26 mouse cellular contexts compared by ENCODE assay signal in the genomic region with DNA sequence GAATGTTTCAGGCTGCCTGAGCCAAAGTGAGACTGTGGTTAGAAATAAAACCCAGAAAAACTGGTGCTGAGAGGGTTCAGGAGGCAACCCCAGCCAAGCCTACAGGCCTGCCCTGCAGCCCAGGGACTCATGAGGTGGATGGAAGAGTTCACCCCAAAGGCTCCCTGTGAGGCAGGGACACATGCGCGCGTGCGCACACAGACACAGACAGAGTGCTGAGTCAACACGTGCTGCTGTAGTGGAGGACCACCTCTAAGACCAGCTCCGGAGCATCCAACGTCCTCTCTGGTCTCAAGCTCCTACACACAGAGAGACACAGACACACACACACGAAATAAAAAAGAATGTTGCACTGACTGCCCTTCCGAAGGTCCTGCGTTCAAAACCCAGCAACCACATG. TPM values are rescaled to one million over a fixed set of nuclear protein-coding genes. Genes with fewer than 3 reads are reported as not detected.
DNase-seq lines count a peak whose midpoint lies in the region; ATAC-seq and TF ChIP-seq lines count a peak whose summit lies in the region.
"Had no signal": no experiment of that assay in that cellular context is flagged by ENCODE, and none has a peak within 500 bp of the region (broad histone marks: within the 10 kb centered on the region; RNA-seq: fewer than 3 reads in every experiment).

No protein-coding gene starts in this region.

- peaks cover 63% of the 10 kb centered on the region for H3K36me3 ChIP-seq in hindbrain, embryonic 10.5 days
- H3K36me3 ChIP-seq in hindbrain, embryonic 12.5 days, result peaks cover 48% of the 10 kb centered on the region
- H3K36me3 ChIP-seq in midbrain, embryonic 10.5 days, result peaks cover 64% of the 10 kb centered on the region
- H3K36me3 ChIP-seq in midbrain, embryonic 11.5 days (ENCODE audit: control insufficient read depth, insufficient read depth, low read length), result peaks cover 11% of the 10 kb centered on the region
- H3K36me3 ChIP-seq in ES-E14 (ENCODE audit: control insufficient read depth, insufficient read depth, low read length, poor library complexity, severe bottlenecking), result peaks cover 39% of the 10 kb centered on the region
- peaks cover 65% of the 10 kb centered on the region for H3K36me3 ChIP-seq in liver, embryonic 14.5 days (replicated peaks; ENCODE audit: control insufficient read depth, insufficient read depth, low read depth)

- no peaks in the 10 kb centered on the region for H3K27me3 ChIP-seq in hindbrain, embryonic 10.5 days (ENCODE audit: insufficient read depth, poor library complexity, severe bottlenecking)
- H3K27me3 ChIP-seq in hindbrain, embryonic 12.5 days, result no peaks in the 10 kb centered on the region
- H3K27me3 ChIP-seq in midbrain, embryonic 10.5 days (ENCODE audit: low read depth, poor library complexity, severe bottlenecking), result no peaks in the 10 kb centered on the region
- H3K27me3 ChIP-seq in midbrain, embryonic 11.5 days (ENCODE audit: control insufficient read depth, insufficient read depth, low read length), result no peaks in the 10 kb centered on the region
- H3K27me3 ChIP-seq in liver, embryonic 14.5 days (ENCODE audit: control insufficient read depth, insufficient read depth, low read length), result no peaks in the 10 kb centered on the region
- H3K27me3 ChIP-seq: forebrain, embryonic 13.5 days; intestine, embryonic 15.5 days; midbrain, embryonic 13.5 days had no signal

- no peak overlapping the region for H3K4me2 ChIP-seq in hindbrain, embryonic 12.5 days (replicated peaks)
- H3K4me2 ChIP-seq in midbrain, embryonic 11.5 days, result no peak overlapping the region
- H3K4me2 ChIP-seq in liver, embryonic 14.5 days (ENCODE audit: low read depth), result peak overlapping the region; percentile 97
- H3K4me2 ChIP-seq: intestine, embryonic 15.5 days had no signal

- peaks cover 36% of the 10 kb centered on the region for H3K4me1 ChIP-seq in hindbrain, embryonic 10.5 days (replicated peaks)
- H3K4me1 ChIP-seq in hindbrain, embryonic 12.5 days, result peaks cover 29% of the 10 kb centered on the region
- H3K4me1 ChIP-seq in midbrain, embryonic 10.5 days, result peaks cover 47% of the 10 kb centered on the region
- H3K4me1 ChIP-seq in midbrain, embryonic 11.5 days (ENCODE audit: control insufficient read depth, insufficient read depth, low read length), result peaks cover 18% of the 10 kb centered on the region
- peaks cover 6 to 15% of the 10 kb centered on the region in 2 experiments; a peak in 2 of 4 replicates for H3K4me1 ChIP-seq in ES-E14 (ENCODE audit: control insufficient read depth in 2 of 2, insufficient read depth in 2 of 2, low read length in 2 of 2, poor library complexity in 1 of 2)
- H3K4me1 ChIP-seq in liver, embryonic 14.5 days (replicated peaks; ENCODE audit: control insufficient read depth in 2 of 2, insufficient read depth in 2 of 2, low read length in 1 of 2), result peaks cover 28 to 33% of the 10 kb centered on the region in 2 experiments

- WGBS in hindbrain, embryonic 10.5 days, result 97% methylated on average over 10 of the region's 10 CpGs
- WGBS in hindbrain, embryonic 12.5 days, result 93% methylated on average over 10 of the region's 10 CpGs
- 93% methylated on average over 10 of the region's 10 CpGs for WGBS in midbrain, embryonic 10.5 days
- 90% methylated on average over 10 of the region's 10 CpGs for WGBS in midbrain, embryonic 11.5 days
- 91% methylated on average over 10 of the region's 10 CpGs for WGBS in liver, embryonic 14.5 days (ENCODE audit: insufficient replicate concordance)

- DNase-seq in hindbrain, embryonic 10.5 days (ENCODE audit: low spot score), result no peak
- DNase-seq in midbrain, embryonic 10.5 days (ENCODE audit: low spot score), result no peak
- no peak for DNase-seq in midbrain, embryonic 11.5 days (ENCODE audit: low spot score, missing footprints)
- no peak for DNase-seq in ES-E14 (ENCODE audit: low read depth, low spot score)
- no peak for DNase-seq in liver, embryonic 14.5 days (ENCODE audit: low read depth in 3 of 3, low spot score in 3 of 3)
- DNase-seq in spleen, postnatal 4 days (ENCODE audit: low spot score in 2 of 2), result no peak
- no peak for DNase-seq in kidney, postnatal 4 days
- DNase-seq: adrenal gland, adult 8-10 months; cerebellum, adult 2 months; cerebellum, postnatal 14 days; gastrocnemius, postnatal 14 days; heart, postnatal 4 days; kidney, adult 2 months; kidney, postnatal 36 days; layer of hippocampus, postnatal 36 days; left cerebral cortex, postnatal 4 days; lung, postnatal 4 days; thymus, postnatal 4 days had no signal

- no peak for ATAC-seq in hindbrain, embryonic 12.5 days (ENCODE audit: low FRiP score)
- no peak for ATAC-seq in midbrain, embryonic 11.5 days (ENCODE audit: low FRiP score)
- ATAC-seq in liver, embryonic 14.5 days (ENCODE audit: insufficient read depth), result no peak
- ATAC-seq: forebrain, embryonic 13.5 days; hindbrain, embryonic 16.5 days; intestine, embryonic 15.5 days; midbrain, embryonic 13.5 days had no signal

- H3K4me3 ChIP-seq in hindbrain, embryonic 10.5 days, result 0 out of 2 replicates have a peak overlapping the region, but pooled peaks have one; percentile 3
- no peak overlapping the region for H3K4me3 ChIP-seq in hindbrain, embryonic 12.5 days
- H3K4me3 ChIP-seq in midbrain, embryonic 10.5 days, result peak overlapping the region; percentile 20; the same call in 1 of the 2 replicates
- H3K4me3 ChIP-seq in midbrain, embryonic 11.5 days (ENCODE audit: low read depth, low read length), result no peak overlapping the region; the same call in 1 of the 2 replicates
- H3K4me3 ChIP-seq in ES-E14 (ENCODE audit: insufficient read depth in 1 of 2, low read depth in 1 of 2, low read length in 2 of 2, poor library complexity in 1 of 2, severe bottlenecking in 1 of 2), result peak overlapping the region in 1 of 2 experiments; percentile 10; a peak in 1 of 4 replicates
- peak overlapping the region in 1 of 2 experiments; percentile 96; a peak in 1 of 4 replicates for H3K4me3 ChIP-seq in liver, embryonic 14.5 days (ENCODE audit: insufficient read depth in 1 of 2, low read depth in 2 of 2, low read length in 2 of 2)
- H3K4me3 ChIP-seq: forebrain, embryonic 13.5 days; intestine, embryonic 15.5 days; midbrain, embryonic 13.5 days had no signal

- TF ChIP-seq CTCF in liver, embryonic 14.5 days (IDR thresholded peaks at IDR 0.05; ENCODE audit: low read depth), result no peak

- no peak overlapping the region for H3K9ac ChIP-seq in hindbrain, embryonic 12.5 days
- no peak overlapping the region for H3K9ac ChIP-seq in midbrain, embryonic 11.5 days (ENCODE audit: low read length)
- H3K9ac ChIP-seq in ES-E14 (ENCODE audit: insufficient read depth, low read depth, low read length, poor library complexity, severe bottlenecking), result peak overlapping the region; percentile 46; the same call in 1 of the 2 replicates
- no peak overlapping the region for H3K9ac ChIP-seq in liver, embryonic 14.5 days (replicated peaks)
- H3K9ac ChIP-seq: forebrain, embryonic 13.5 days; intestine, embryonic 15.5 days; midbrain, embryonic 13.5 days had no signal

- no peak overlapping the region for H3K27ac ChIP-seq in hindbrain, embryonic 10.5 days
- no peak overlapping the region for H3K27ac ChIP-seq in hindbrain, embryonic 12.5 days
- no peak overlapping the region for H3K27ac ChIP-seq in midbrain, embryonic 10.5 days (replicated peaks)
- no peak overlapping the region for H3K27ac ChIP-seq in midbrain, embryonic 11.5 days (ENCODE audit: low read depth, low read length)
- no peak overlapping the region; the same call in 1 of the 2 replicates for H3K27ac ChIP-seq in ES-E14 (ENCODE audit: insufficient read depth, low read depth, low read length, poor library complexity, severe bottlenecking)
- H3K27ac ChIP-seq in liver, embryonic 14.5 days, result peak overlapping the region; percentile 20
- H3K27ac ChIP-seq: forebrain, embryonic 13.5 days; intestine, embryonic 15.5 days; midbrain, embryonic 13.5 days had no signal

- in situ Hi-C loops in ES-E14 (cut with MboI; ENCODE audit: low sequenced_read_pairs in 2 of 2, unreplicated experiment in 2 of 2), result no loop called here

- no peak for TF ChIP-seq EP300 in liver, embryonic 14.5 days (IDR thresholded peaks at IDR 0.05; ENCODE audit: low read depth)

- no peaks in the 10 kb centered on the region for H3K9me3 ChIP-seq in hindbrain, embryonic 10.5 days
- H3K9me3 ChIP-seq in hindbrain, embryonic 12.5 days (replicated peaks), result no peaks in the 10 kb centered on the region
- H3K9me3 ChIP-seq in midbrain, embryonic 10.5 days (replicated peaks), result no peaks in the 10 kb centered on the region
- H3K9me3 ChIP-seq in midbrain, embryonic 11.5 days (ENCODE audit: control insufficient read depth, low read length), result no peaks in the 10 kb centered on the region
- no peaks in the 10 kb centered on the region for H3K9me3 ChIP-seq in ES-E14 (ENCODE audit: control insufficient read depth, insufficient read depth, low read depth, low read length)
- H3K9me3 ChIP-seq in liver, embryonic 14.5 days (ENCODE audit: control insufficient read depth, low read length), result no peaks in the 10 kb centered on the region
- H3K9me3 ChIP-seq: forebrain, embryonic 13.5 days; intestine, embryonic 15.5 days; midbrain, embryonic 13.5 days had no signal

RNA-seq across cellular contexts. Expression of a gene that starts 3.0 kb away (rescaled TPM):
- polyA plus RNA-seq in hindbrain, embryonic 10.5 days (2016; fragmentation: Nextera tagmentation; extraction: Ambion mirVana), result 138 and 143 TPM in 2 replicates
- 132 and 134 TPM in 2 replicates for polyA plus RNA-seq in hindbrain, embryonic 12.5 days (2016; fragmentation: Nextera tagmentation; extraction: Ambion mirVana)
- polyA plus RNA-seq in midbrain, embryonic 10.5 days (2016; fragmentation: Nextera tagmentation; extraction: Ambion mirVana), result 138 and 146 TPM in 2 replicates
- 94.3 and 104 TPM in 2 replicates for polyA plus RNA-seq in midbrain, embryonic 11.5 days (2014; fragmentation: Nextera tagmentation; extraction: Ambion mirVana)
- total RNA-seq in ES-E14 (2012; rRNA removed), result 63.0 and 94.5 TPM in 2 replicates
- 73.1 and 86.2 TPM in 2 replicates for polyA plus RNA-seq in liver, embryonic 14.5 days (2012; rRNA removed)
- polyA plus RNA-seq in liver, embryonic 14.5 days (2014; fragmentation: Nextera tagmentation; extraction: Ambion mirVana), result 80.5 and 85.2 TPM in 2 replicates

RNA-seq across cellular contexts. Expression of a gene that starts 8.9 kb away (rescaled TPM):
- polyA plus RNA-seq in hindbrain, embryonic 10.5 days (2016; fragmentation: Nextera tagmentation; extraction: Ambion mirVana), result 95.8 and 98.2 TPM in 2 replicates
- 62.7 and 67.5 TPM in 2 replicates for polyA plus RNA-seq in hindbrain, embryonic 12.5 days (2016; fragmentation: Nextera tagmentation; extraction: Ambion mirVana)
- polyA plus RNA-seq in midbrain, embryonic 10.5 days (2016; fragmentation: Nextera tagmentation; extraction: Ambion mirVana), result 93.4 and 98.7 TPM in 2 replicates
- polyA plus RNA-seq in midbrain, embryonic 11.5 days (2014; fragmentation: Nextera tagmentation; extraction: Ambion mirVana), result 43.3 and 53.7 TPM in 2 replicates
- 168 and 183 TPM in 2 replicates for total RNA-seq in ES-E14 (2012; rRNA removed)
- polyA plus RNA-seq in liver, embryonic 14.5 days (2012; rRNA removed), result 29.8 and 32.2 TPM in 2 replicates
- polyA plus RNA-seq in liver, embryonic 14.5 days (2014; fragmentation: Nextera tagmentation; extraction: Ambion mirVana), result 35.0 and 39.7 TPM in 2 replicates

RNA-seq across cellular contexts. Expression of a gene that starts 8.9 kb away (rescaled TPM):
- polyA plus RNA-seq in hindbrain, embryonic 10.5 days (2016; fragmentation: Nextera tagmentation; extraction: Ambion mirVana), result 4.0 and 4.8 TPM in 2 replicates
- 5.7 and 5.9 TPM in 2 replicates for polyA plus RNA-seq in hindbrain, embryonic 12.5 days (2016; fragmentation: Nextera tagmentation; extraction: Ambion mirVana)
- 2.9 and 3.4 TPM in 2 replicates for polyA plus RNA-seq in midbrain, embryonic 10.5 days (2016; fragmentation: Nextera tagmentation; extraction: Ambion mirVana)
- polyA plus RNA-seq in midbrain, embryonic 11.5 days (2014; fragmentation: Nextera tagmentation; extraction: Ambion mirVana), result 2.7 and 2.9 TPM in 2 replicates
- total RNA-seq in ES-E14 (2012; rRNA removed), result 1.1 and 1.8 TPM in 2 replicates
- 1.0 and 1.7 TPM in 2 replicates for polyA plus RNA-seq in liver, embryonic 14.5 days (2012; rRNA removed)
- 0.37 and 0.47 TPM in 2 replicates for polyA plus RNA-seq in liver, embryonic 14.5 days (2014; fragmentation: Nextera tagmentation; extraction: Ambion mirVana)

RNA-seq across cellular contexts. Expression of a gene that starts 9.7 kb away (rescaled TPM):
- polyA plus RNA-seq in hindbrain, embryonic 10.5 days (2016; fragmentation: Nextera tagmentation; extraction: Ambion mirVana), result 0.61 and 0.62 TPM in 2 replicates
- polyA plus RNA-seq in hindbrain, embryonic 12.5 days (2016; fragmentation: Nextera tagmentation; extraction: Ambion mirVana), result 0.52 and 0.88 TPM in 2 replicates
- polyA plus RNA-seq in midbrain, embryonic 10.5 days (2016; fragmentation: Nextera tagmentation; extraction: Ambion mirVana), result 0.38 and 0.39 TPM in 2 replicates
- polyA plus RNA-seq in midbrain, embryonic 11.5 days (2014; fragmentation: Nextera tagmentation; extraction: Ambion mirVana), result 0.12 TPM in 1 of 2 replicates, not detected in the other
- total RNA-seq in ES-E14 (2012; rRNA removed), result 9.4 and 19.1 TPM in 2 replicates
- polyA plus RNA-seq in liver, embryonic 14.5 days (2012; rRNA removed), result 0.55 and 0.78 TPM in 2 replicates
- 0.44 and 0.60 TPM in 2 replicates for polyA plus RNA-seq in liver, embryonic 14.5 days (2014; fragmentation: Nextera tagmentation; extraction: Ambion mirVana)
- total RNA-seq: liver, adult 2 months had no signal

RNA-seq across cellular contexts. Expression of a gene that starts 13.5 kb away (rescaled TPM):
- polyA plus RNA-seq in hindbrain, embryonic 10.5 days (2016; fragmentation: Nextera tagmentation; extraction: Ambion mirVana), result 1.0 and 2.5 TPM in 2 replicates
- polyA plus RNA-seq in hindbrain, embryonic 12.5 days (2016; fragmentation: Nextera tagmentation; extraction: Ambion mirVana), result 1.1 and 2.4 TPM in 2 replicates
- polyA plus RNA-seq in midbrain, embryonic 10.5 days (2016; fragmentation: Nextera tagmentation; extraction: Ambion mirVana), result 1.7 and 2.9 TPM in 2 replicates
- polyA plus RNA-seq in midbrain, embryonic 11.5 days (2014; fragmentation: Nextera tagmentation; extraction: Ambion mirVana), result 0.20 and 0.47 TPM in 2 replicates
- 2.5 and 2.7 TPM in 2 replicates for total RNA-seq in ES-E14 (2012; rRNA removed)
- 0.78 and 0.90 TPM in 2 replicates for polyA plus RNA-seq in liver, embryonic 14.5 days (2012; rRNA removed)
- 0.21 and 0.36 TPM in 2 replicates for polyA plus RNA-seq in liver, embryonic 14.5 days (2014; fragmentation: Nextera tagmentation; extraction: Ambion mirVana)
- total RNA-seq: granulocyte monocyte progenitor cell, adult 5-6 weeks; liver, adult 2 months had no signal
- polyA plus RNA-seq: testis, adult 2 months had no signal

Comparison
In these comparisons a context has a peak if more than half of its experiments do, and no peak if none do; other contexts are left out.
1. H3K4me3 ChIP-seq: peak in hindbrain, embryonic 10.5 days (single experiment) and midbrain, embryonic 10.5 days (single experiment); none in hindbrain, embryonic 12.5 days (single experiment) and midbrain, embryonic 11.5 days (single experiment).